Mouse (Mus musculus) thymus, postnatal 36 days (tissue): ENCODE results near the gene L1cam.
A peak's percentile ranks its signal among the peaks of the same experiment; 100 is the strongest.

Experiments used
- DNase-seq, 2 experiments: peaks; one replicate each; pipeline ENCODE4 v3.0.0; 2022; ENCODE audit warnings: mixed read lengths in 2 of 2

L1cam gene

DNA sequence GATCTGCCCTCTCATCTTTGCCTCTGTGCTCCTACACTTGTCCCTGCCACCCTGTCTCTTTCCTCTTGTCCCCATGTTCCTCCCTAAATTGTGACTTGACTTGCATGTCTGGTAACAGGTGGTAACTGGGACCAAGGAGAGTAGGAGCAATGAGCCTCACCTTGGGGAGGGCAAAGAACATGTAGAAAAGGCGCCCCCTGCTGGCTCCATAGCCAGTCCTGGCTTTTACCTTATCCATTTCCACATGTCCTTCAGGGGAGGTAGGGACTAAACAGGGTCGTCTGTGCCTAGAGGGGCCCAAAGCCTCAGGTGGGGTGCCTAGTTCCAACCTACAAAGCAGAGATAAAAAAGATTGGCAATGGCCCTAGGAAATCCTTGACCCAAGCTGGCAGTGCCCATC, at the start of gene L1cam:
Gene L1cam, minus strand, starts transcription at position 387 of the 400 bp plus-strand sequence.
- peak; percentile 60 to 64 for DNase-seq

DNA sequence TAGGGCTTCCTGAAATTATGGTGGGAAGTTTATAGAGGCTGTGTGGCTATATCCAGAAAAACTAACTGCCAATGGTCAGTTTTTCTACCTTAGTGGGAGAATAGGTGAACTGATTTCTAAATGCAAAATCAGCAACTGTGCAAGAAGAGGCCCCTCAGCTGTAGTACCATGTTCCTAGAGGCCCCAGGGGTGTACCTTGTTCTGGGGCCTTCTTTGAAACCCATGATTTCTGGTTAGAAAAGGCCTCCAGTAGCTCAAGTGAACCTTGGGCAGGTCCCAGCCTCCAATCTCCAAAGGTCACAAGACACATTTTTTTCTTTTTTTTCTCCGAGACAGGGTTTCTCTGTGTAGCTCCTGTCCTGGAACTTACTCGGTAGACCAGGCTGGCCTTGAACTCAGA, 46.4 kb upstream of the L1cam start:
- no peak for DNase-seq

DNA sequence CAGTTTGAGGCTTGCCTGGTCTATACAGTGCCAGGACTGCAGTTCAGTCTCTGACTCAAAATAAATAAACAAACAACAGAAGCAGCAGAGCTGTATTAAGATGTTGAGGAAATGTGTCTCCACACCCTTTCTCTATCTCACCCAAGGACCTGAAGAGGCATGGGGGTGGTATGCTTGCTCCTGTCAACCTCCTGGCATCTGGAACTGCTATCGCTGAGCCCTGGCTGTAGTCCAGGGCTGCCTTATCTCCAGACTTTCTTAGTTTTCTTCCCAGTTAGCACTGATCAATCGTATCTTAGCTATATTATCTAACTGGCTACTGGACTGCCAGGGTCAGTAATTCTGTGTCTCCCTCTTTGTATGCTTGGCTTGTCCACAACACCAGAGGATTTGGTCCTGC, 46.0 kb upstream of the L1cam start:
- DNase-seq = no peak

DNA sequence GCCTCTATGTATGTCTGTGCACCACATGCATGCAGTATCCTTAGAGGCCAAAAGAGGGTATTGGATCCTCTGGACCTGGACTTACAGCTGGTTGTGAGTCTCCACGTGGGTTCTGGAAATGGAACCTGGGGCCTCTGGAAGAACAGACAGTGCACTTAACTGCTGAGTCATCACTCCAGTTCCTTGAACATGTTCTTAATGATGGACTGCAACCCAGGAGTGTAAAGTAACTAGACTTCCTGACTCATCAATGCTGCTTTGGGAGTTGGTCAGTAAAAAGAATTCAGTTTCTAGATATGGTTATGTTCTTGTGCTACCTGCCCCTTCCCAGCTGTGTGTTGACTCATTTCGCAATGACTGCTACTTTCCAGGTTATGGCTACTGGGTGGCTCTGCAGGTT, 36.0 kb upstream of the L1cam start:
- no peak for DNase-seq

DNA sequence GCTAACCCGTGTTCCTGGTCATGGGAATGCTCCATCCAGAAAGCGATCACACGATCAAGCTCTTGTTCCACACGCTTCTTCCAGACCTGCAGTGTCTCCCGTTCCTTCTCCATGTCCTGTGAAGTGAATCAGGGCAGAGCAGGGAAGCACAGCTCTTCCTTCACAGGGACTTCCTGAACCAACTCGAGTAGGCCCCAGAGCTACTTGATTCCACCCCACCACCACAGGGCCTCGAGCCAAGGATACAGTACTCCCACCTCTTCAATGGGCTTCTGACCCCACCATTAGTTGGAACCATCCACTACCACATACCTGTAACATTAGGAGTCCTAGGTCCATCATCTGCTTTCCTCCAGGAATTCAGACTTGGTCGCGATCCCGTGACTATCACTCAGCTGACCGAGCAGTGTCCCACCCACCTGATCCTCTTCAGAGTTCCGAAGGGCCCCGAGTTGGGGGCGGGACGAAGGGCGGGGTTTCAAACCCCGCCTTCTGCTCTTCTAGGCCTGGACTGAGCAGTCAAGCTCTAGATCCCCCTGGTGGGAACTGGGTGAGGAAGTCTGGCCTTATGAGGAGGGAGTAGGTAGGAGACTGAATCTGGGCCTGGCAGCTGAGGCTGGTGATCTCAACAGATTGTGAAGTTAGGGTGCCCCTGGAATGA, 34.6 kb upstream of the L1cam start, which contains the start of gene Renbp:
Gene Renbp, minus strand, starts transcription at position 449 of the 661 bp plus-strand sequence.
- peak; percentile 46 to 68 for DNase-seq

DNA sequence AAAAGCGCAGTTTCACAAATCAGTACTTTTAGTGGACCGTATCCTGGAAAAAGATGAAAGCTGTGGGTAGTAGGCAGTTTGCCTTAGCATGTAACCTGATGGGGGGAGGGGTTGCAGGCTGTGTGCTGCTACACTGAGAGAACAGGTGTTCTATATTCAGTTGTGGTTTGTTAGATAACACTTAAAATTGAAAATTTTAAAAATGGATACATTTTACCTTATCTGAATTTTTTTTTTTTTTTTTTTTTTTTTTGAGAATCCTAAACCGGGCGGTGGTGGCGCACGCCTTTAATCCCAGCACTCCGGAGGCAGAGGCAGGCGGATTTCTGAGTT, 26.6 kb upstream of the L1cam start:
- peak; percentile 21 to 47 for DNase-seq

DNA sequence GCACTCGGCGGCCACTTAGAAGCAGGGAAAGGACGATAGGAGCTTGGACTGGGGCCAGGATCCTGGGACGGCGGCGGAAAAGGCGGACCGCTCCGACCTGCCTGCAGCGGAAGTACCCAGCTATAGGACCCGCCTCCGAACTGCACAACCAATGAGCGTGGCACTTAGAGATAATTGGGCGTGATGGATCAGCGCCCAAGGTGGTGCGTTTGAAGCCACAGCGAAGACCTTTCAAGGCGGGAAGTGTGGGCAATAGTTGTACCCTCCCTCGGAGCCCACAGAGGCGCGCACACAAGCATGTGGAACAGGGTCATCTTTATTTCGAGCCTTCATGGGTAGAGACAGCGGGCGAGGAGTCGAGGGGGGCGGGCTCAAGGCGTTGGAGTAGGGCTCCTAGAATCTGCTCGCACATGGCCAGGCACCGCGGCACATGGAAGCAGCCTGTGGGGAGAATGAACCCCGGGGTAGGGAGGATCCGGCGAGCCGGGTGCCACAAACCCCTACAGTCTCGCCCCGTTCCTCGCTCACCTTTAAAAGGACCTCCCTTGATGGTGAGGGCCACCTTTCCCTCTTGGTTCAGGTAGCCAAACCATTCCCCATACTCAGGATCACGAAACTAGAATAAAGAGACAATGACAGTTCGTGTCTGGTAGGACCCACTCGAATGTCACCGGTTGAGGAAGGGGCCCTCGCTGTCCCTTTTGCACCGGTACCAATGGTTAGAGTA, 26.1 kb upstream of the L1cam start, which contains the start of the genes Arhgap4 and Naa10:
Gene Arhgap4, minus strand, starts transcription at position 48 of the 727 bp plus-strand sequence.
Gene Naa10, minus strand, starts transcription at position 122 of the 727 bp plus-strand sequence.
- DNase-seq = peak; percentile 72 to 83

DNA sequence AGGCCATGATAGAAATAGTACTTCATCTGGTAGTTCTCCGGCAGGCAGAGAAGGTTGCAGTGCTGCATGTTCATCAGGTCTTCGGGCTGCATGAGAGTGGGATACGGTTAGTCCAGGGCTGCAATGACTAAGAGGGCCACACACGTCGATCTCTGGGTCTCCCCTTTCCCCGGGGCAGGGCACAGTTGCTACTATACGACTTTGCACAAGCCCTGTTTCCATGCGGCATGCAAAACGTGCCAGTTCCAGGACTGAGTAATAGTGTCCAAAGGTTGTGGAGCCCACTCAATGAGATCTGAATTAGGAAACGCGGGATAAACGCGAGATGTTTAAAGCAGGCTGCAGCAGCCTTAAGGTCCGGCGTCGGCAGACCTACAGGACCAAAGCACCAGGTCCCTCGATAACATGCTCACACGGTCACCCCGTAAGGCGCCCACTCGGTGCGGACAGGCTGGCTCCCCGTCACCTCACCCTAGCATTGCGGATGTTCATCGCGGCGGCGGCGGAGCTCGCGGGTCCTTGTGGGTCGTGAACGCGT, 25.4 kb upstream of the L1cam start:
- DNase-seq = no peak

DNA sequence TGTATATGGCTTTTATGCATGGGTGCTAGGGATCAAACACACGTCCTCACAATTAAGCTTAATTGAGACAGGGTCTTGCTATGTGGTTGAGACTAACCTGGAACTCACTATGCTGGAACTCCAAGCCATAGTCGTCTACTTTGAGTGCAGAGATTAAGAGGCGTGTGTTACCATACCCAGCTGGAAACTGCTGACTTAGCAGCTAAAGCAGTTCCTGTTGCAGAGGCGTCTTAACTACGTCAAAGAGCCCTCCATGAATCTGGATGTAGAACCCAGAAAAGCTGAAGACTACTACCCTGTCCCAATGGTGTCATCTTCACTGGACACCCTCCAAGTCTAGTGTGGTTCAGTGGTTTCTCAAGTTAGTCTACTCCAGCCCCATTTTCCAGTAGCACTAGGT, 22.7 kb upstream of the L1cam start:
- no peak for DNase-seq

DNA sequence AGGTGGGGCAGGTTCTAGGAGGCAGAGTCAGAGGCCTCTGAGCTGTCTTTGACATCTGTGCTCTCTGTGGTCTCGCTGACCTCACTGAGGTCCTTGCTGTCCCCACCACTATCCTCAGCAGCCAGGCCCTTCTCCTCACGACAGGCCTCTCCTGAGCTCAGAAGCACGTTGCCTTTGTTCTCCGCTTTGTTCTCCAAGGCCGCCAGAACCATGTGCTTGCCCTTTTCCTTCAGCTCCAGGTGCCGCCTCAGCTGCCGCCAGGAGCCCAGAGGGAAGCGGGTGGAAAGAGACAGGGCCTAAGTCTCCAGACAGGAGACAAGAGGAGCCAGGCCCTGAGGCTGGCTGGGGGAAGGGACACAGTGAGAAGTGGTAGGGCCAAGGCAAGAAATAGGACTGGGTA, 21.0 kb upstream of the L1cam start:
- no peak for DNase-seq

DNA sequence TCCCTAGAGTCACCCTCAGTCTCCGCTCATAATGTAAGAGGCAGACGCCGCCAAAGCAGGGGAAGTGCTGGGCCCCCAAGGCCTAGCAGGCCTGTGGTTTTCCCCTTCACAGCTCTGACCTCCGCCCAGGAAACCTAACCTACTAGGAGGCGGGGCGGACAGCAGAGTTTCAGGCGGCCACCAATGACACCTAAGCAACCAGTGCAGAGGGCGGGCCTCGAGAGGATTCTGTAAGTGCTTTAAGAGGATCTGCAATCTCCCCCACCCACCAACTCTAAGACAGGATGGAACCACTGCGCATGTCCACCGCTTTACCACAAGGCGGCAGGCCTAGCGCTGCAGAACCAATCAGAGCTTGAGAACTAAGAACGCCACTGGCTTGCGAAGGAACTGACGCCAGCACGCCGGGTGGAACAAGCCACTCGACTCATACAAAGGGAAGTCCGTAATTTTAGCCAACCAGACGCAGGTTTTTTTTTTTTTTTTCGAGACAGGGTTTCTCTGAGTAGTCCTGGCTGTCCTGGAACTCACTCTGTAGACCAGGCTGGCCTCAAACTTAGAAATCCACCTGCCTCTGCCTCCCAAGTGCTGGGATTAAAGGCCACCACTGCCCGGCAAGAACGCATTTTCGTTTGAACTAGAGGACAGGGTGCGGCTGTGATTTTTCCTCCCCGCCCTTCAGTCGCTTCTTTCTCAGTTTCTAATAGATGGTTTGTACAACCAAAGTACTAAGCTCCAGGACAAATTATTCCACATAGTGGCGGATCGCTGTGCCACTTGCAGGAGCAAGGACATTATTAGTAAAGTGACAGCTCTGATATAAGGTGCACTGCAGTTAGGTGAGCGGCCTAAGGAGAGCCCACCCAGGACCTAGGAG, 19.2 kb upstream of the L1cam start:
- DNase-seq = peak; percentile 84 to 93

DNA sequence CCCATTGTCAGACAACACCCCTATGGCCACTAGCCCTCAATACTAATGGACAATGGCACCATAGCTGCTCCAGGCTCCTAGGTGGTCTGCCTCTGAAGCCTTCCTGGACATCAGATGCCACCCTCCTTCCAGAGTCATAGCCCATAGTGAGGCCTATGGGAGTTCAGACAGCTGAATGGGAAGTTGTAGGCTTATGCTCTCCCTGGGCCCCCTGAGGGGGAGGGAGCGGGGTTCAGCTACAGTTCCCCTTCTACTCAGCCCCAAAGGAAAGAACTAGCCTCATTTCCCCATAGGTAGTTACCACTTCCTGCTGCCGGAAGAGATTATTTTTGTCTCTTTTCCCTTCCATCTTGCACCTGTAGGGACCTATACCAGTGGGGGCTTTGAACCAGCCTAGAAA, 15.7 kb upstream of the L1cam start:
- DNase-seq = peak; percentile 68 to 85

DNA sequence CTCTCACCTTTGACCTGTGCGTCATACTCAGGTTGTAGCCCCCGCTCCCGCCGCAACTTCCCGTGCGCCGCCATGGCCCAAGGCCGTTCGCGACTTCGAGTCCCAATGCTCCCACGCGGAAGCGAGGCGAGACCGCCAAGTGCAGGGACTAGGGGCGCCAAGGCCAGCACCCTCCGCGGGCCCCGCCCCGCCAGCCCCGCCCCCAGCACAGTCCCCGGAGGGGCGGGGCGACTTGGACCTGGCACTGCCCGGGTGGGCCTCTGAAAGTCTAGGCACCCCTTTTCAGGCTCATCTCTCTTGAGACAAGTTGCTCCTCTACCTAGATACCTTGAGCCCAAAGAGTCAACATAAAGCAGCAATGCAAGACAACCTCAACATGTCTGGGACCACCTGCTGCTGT, 15.3 kb upstream of the L1cam start:
- peak; percentile 78 to 88 for DNase-seq

DNA sequence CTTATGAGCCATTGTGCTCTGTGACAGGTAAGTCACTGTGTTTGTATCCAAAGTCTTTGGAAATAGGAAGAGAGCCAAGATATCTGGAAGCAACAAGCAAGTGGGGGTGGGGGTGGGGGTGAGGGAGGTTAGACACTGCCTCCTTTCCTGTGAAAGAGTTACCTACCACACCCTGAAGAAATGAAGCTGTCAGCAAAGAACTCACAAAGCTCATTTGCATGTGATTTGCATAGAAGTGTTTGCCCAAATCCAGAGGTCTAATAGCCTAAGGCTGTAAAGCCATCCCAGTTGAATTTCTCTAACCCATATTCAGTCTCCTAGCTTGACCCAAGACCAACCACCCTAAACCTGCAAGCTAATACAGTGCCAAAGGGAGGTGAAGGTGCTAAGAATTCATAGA, 14.5 kb upstream of the L1cam start:
- DNase-seq = no peak

DNA sequence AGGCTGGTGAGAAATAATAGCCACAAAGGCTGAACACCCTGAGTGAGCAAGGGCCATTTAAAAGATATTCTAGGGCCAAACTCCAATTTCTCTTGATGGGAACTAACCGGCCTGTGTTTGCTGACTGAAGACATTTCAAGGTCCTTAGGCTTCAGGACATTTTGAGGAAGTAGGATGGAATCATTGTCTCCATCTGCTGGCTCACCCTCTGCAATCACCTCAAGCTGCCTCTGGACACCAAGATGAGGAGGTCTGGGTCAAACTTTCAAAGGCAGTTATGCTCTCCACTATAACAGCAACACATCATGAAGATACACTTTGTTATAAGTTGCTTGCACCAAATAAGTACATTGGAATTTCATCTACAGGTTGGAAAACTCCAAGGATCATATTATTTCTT, 14.1 kb upstream of the L1cam start:
- no peak for DNase-seq

DNA sequence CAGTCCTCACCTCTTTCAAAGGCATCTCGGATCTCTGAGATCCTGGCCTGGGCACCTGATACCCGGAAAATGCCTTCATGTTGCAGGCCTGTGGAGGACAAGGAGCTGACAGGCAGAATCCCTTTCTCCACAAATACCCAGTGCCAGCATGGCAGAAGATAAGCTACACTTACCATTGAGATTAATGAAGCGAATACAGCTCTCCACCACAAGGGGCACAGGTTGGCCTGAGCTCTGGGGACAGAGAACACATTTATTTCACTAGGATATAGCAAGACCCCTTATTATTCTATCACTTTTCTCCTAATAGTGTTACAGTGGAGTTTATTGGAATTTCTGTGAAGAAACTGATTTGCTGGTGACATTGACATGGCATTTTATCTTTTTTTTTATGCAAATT, 2.1 kb upstream of the L1cam start:
- no peak for DNase-seq

DNA sequence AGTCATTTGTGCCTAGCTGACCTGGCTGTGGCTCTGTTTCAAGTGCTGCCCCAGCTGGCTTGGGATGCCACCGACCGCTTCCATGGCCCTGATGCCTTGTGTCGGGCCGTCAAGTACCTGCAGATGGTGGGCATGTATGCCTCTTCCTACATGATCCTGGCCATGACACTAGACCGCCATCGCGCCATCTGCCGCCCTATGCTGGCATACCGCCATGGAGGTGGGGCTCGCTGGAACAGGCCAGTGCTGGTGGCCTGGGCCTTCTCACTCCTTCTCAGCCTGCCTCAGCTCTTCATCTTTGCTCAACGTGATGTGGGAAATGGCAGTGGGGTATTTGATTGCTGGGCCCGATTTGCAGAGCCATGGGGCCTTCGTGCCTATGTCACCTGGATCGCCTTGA, 3.1 kb downstream of the L1cam start:
- no peak for DNase-seq

DNA sequence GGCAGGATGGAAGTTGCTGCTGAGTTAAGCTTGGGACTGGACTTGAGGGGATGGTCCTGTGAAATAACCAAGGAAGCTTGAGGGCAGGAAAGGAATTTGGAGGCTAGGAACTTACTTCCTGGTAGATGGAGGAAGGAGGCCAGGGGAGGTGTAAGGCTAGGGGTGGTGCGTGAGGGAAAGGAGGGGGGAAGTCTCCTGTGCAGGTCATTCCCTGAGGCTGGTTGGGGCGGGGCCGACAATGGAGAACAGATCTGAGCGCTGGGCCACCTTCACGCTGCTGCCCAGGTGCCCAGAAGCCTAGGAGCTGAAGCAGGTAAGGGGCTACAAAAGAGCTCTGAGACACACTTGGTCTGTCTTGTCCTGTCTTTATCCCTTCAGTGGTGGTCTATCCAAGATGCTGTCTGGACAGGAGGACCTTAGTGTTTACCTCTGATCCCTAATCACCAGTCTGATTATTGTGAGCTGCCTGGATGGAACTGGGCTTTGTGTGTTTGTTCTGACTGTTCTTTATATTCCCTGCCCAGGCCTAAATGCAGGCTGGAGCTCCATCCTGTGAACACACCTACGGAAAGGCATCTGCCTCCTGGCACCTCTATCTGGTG, 4.3 kb downstream of the L1cam start, which contains the start of gene Avpr2:
Gene Avpr2, plus strand, starts transcription at position 552 of the 602 bp plus-strand sequence.
- no peak for DNase-seq

DNA sequence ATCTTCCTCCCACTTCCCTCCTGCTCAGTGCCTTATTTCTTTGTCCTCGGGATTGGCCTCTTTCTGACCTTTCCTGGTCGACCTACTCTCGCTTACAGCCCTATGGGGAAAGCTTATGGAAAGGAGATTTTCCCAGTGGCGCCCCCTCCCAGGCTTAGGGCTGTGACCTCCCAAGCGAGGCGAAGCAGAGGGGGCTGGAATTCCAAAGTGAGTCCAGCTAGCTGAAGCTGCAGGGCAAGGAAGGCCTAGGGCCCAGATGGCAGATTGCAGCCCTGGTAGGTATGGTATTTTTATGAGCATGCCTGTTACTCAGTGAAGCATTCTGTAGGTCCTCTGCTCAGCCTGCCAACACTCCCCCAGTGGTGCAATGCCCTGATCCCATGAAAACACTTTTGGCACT, 14.4 kb downstream of the L1cam start:
- no peak for DNase-seq

DNA sequence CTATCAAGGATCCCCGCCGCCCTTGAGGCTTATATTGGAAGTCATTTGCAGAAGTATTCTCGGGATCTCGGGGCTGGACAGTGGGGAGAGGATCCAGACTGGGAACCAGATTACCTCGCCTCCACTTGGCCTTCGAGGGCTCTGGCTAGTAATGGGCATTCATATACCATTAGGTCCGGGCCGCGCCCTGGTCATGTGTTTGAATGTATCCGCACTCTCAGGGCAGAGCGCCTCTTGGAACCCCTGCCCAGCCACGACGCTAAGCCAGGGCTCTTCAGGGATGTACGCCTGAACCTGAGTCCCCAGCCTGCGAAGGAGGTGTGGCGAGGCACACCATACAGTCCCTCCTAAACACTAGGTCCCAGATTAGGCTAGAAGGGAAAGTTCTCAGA, 14.9 kb downstream of the L1cam start:
- no peak for DNase-seq

DNA sequence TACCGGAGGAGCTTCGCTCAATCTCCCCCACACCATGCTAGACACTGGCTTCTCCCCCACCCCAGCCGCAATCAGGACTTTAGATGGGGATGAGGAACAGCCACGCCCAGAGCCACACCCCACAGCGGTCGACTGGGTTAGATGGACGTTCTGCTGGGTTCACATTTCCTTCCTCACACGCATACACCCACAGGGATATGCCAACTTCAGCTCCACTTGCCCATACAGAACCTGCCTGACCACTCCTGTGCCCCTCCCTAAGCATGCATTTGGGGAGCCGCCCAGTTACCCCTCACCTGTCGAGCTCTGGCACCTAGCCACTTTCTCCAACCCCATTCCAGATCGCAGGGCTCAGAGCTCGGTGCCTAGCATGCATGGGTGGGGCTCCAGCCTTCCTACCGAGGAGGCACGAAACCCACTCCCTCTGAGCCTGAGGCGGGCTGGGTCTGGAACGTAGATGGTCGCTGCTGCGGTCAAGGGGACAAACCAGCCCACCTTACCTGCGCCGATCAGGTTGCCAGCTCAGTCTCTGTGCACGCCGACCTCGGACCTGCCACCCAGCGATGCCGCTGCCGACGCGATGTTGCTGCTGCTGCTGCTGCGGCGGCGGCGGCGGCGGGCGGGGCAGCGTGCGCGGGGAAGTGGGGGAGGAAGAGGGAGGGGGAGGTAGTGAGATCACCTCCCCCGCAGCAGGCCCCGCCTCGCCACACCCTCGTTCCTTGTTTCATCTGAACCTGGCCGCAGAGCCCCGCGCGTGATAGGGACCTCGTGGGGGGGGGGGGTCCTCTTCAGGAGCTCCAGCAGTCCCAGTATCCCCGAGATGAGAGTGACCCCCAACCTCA, 15.5 kb downstream of the L1cam start:
- peak; percentile 56 to 69 for DNase-seq

DNA sequence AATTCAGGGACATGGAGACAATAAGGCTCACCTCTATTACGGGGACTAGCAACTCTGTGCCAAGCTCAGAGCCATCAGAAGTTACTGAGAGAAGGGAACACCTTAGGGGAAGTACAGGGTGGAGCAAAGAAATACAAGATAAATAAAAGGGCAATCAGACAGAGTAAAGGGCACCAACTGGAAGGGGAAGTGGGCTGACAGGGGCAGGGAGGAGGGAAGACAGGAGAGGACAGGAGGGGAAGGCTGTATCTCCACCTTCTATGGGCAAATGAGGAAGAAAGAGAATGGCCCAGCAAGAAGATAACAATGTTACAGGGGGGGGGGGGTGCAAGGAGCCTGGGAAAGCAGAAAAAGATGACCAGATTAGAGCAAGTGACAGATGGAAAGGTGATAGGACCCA, 18.9 kb downstream of the L1cam start:
- DNase-seq = no peak
